Mouse (Mus musculus) megakaryocyte, adult 5-6 weeks (primary cell): Measurements from ENCODE around the gene Znrf3. TPM values are rescaled to one million over a fixed set of nuclear protein-coding genes. Genes with fewer than 3 reads are reported as not detected.

ENCODE experiments used
- ATAC-seq: 2 replicates; pipeline ENCODE4 v1.8.0; 2016; ENCODE audit warnings: mild to moderate bottlenecking, inconsistent platforms; ENCODE audit not compliant: poor library complexity, severe bottlenecking
- total RNA-seq, 2 experiments: library from RNA; stranded (forward) in 1 of 2; stranded (reverse) in 1 of 2; fragments of 153-499, 151-499 nt in 1 of 2; fragments of 221-1000, 200-1000 nt in 1 of 2; gene quantifications; 2 replicates each; pipeline versions ENCODE4 v1.2.3 to v1.2.4; 2015 to 2017

The Znrf3 gene
- total RNA-seq, 2 experiments from 2014 or later, result 0.70 to 2.2 TPM

GRCm38 (mm10) chr11:5244749-5245130 lies 199.9 kb downstream of the Znrf3 start:
- ATAC-seq, result no peak

GRCm38 (mm10) chr11:5243812-5244748 lies 200.6 kb downstream of the Znrf3 start:
- no peak for ATAC-seq

GRCm38 (mm10) chr11:5243208-5243607 lies 201.4 kb downstream of the Znrf3 start:
- ATAC-seq, result no peak

- no peak for ATAC-seq
Measured at GRCm38 (mm10) chr11:5242158-5242557, 202.5 kb downstream of the Znrf3 start.

GRCm38 (mm10) chr11:5239706-5240690 lies 204.6 kb downstream of the Znrf3 start:
- ATAC-seq, result no peak

Other genes starting within 250 kb of the Znrf3 start
- gene Kremen1, start 183.3 kb downstream of the Znrf3 start, total RNA-seq (2015), result 4.2 and 5.4 TPM in 2 replicates
- 4.2 and 5.4 TPM in 2 replicates for gene Kremen1, start 183.3 kb downstream of the Znrf3 start, total RNA-seq (2017)
- 247 and 251 TPM in 2 replicates for gene Xbp1, start 75.8 kb upstream of the Znrf3 start, total RNA-seq (2015)
- 169 and 186 TPM in 2 replicates for gene Xbp1, start 75.8 kb upstream of the Znrf3 start, total RNA-seq (2017)
- 13.1 and 13.5 TPM in 2 replicates for gene Ccdc117, start 97.3 kb upstream of the Znrf3 start, total RNA-seq (2015)
- gene Ccdc117, start 97.3 kb upstream of the Znrf3 start, total RNA-seq (2017), result 21.4 and 25.0 TPM in 2 replicates
- gene Ankrd36, start 124.8 kb upstream of the Znrf3 start, total RNA-seq (2015), result not detected in 2 replicates
- gene Ankrd36, start 124.8 kb upstream of the Znrf3 start, total RNA-seq (2017), result not detected in 2 replicates